Comparison of ENCODE assay signal across 18 mouse cellular contexts in the genomic region with DNA sequence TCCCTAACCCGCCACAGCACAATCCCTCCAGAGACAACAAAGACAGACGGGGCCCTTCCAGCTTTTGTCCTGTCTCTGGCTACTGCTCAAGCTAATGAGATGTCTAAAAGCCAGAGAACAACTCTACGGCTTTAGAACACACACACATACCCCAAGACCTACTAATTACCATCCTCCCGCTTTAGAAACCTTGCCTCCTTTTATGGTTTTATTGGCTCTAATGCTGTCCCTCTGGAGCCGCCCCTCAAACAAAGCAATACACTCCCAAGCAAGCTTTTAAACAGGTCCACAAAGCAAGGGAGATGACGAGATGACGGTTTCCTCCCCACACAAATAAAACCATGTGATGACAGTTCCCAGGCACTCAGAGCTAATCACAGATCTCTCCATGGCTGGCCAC. TPM values are rescaled to one million over a fixed set of nuclear protein-coding genes. Genes with fewer than 3 reads are reported as not detected.
A peak's percentile ranks its signal among the peaks of the same experiment; 100 is the strongest.
DNase-seq lines count a peak whose midpoint lies in the region; ATAC-seq and TF ChIP-seq lines count a peak whose summit lies in the region.
"Had no signal": no experiment of that assay in that cellular context is flagged by ENCODE, and none has a peak within 500 bp of the region (broad histone marks: within the 10 kb centered on the region; RNA-seq: fewer than 3 reads in every experiment).

No protein-coding gene starts in this region.

- no peak for TF ChIP-seq CTCF in hindbrain, postnatal 0 days (IDR thresholded peaks at IDR 0.05; ENCODE audit: low read depth)

- H3K9me3 ChIP-seq in hindbrain, embryonic 11.5 days (ENCODE audit: control insufficient read depth, low read length): no peaks in the 10 kb centered on the region
- H3K9me3 ChIP-seq in hindbrain, postnatal 0 days (ENCODE audit: low read length): no peaks in the 10 kb centered on the region
- H3K9me3 ChIP-seq in forebrain, embryonic 12.5 days: no peaks in the 10 kb centered on the region
- H3K9me3 ChIP-seq: limb, embryonic 15.5 days had no signal

- ATAC-seq in hindbrain, embryonic 11.5 days (ENCODE audit: low FRiP score): 0 out of 2 replicates have a peak, but pooled peaks have one; percentile 8
- no peak for ATAC-seq in hindbrain, postnatal 0 days
- ATAC-seq in forebrain, embryonic 12.5 days (ENCODE audit: low FRiP score): peak; percentile 27; the same call in 1 of the 2 replicates
- ATAC-seq: liver, postnatal 0 days had no signal

- H3K4me1 ChIP-seq in hindbrain, embryonic 11.5 days (replicated peaks; ENCODE audit: control insufficient read depth, insufficient read depth, low read length): peaks cover 21% of the 10 kb centered on the region
- no peaks in the 10 kb centered on the region for H3K4me1 ChIP-seq in hindbrain, postnatal 0 days (ENCODE audit: insufficient read depth, low read length)
- peaks cover 46% of the 10 kb centered on the region for H3K4me1 ChIP-seq in forebrain, embryonic 12.5 days

- peak; percentile 49 for DNase-seq in hindbrain, embryonic 11.5 days (ENCODE audit: low spot score)
- DNase-seq in hindbrain, postnatal 0 days (ENCODE audit: low spot score): no peak
- DNase-seq in embryo, embryonic 10 days (ENCODE audit: low spot score): peak; percentile 42
- peak; percentile 35 for DNase-seq in large intestine, adult 2 months (ENCODE audit: low read depth, low spot score)
- DNase-seq in lung, postnatal 25 days (ENCODE audit: low spot score): no peak
- DNase-seq in c-Kit-positive CD71-positive TER-119-positive erythroid progenitor cells, embryonic 14.5 days (ENCODE audit: low spot score): no peak
- no peak for DNase-seq in Muller cell, postnatal 12 days (ENCODE audit: inconsistent ontology term)
- DNase-seq: adrenal gland, postnatal 10 days; cerebellum, adult 2 months; gastrocnemius, postnatal 36 days; liver, postnatal 0 days; lung, postnatal 36 days; right cerebral cortex, adult 18-20 months; spleen, adult 18-20 months had no signal

- WGBS in hindbrain, embryonic 11.5 days: 30% methylated on average over 7 of the region's 7 CpGs
- 43% methylated on average over 7 of the region's 7 CpGs for WGBS in hindbrain, postnatal 0 days
- 13% methylated on average over 7 of the region's 7 CpGs for WGBS in forebrain, embryonic 12.5 days
- 42% methylated on average over 7 of the region's 7 CpGs for WGBS in large intestine, adult 2 months

- H3K4me2 ChIP-seq in hindbrain, embryonic 11.5 days (replicated peaks; ENCODE audit: low read depth, low read length): no peak overlapping the region
- no peak overlapping the region for H3K4me2 ChIP-seq in hindbrain, postnatal 0 days (ENCODE audit: low read depth, low read length)
- H3K4me2 ChIP-seq in forebrain, embryonic 12.5 days: no peak overlapping the region
- H3K4me2 ChIP-seq: limb, embryonic 15.5 days had no signal

- peak overlapping the region; percentile 91 for H3K27ac ChIP-seq in hindbrain, embryonic 11.5 days (ENCODE audit: low read depth, low read length)
- H3K27ac ChIP-seq in hindbrain, postnatal 0 days: no peak overlapping the region
- H3K27ac ChIP-seq in forebrain, embryonic 12.5 days: peak overlapping the region; percentile 63; the same call in 1 of the 2 replicates
- H3K27ac ChIP-seq: limb, embryonic 15.5 days had no signal

- no peak overlapping the region for H3K4me3 ChIP-seq in hindbrain, embryonic 11.5 days (ENCODE audit: low read depth, low read length)
- no peak overlapping the region for H3K4me3 ChIP-seq in hindbrain, postnatal 0 days (ENCODE audit: low read length)
- H3K4me3 ChIP-seq in forebrain, embryonic 12.5 days (replicated peaks): no peak overlapping the region
- H3K4me3 ChIP-seq: limb, embryonic 15.5 days had no signal

- H3K9ac ChIP-seq in hindbrain, embryonic 11.5 days (ENCODE audit: low read depth, low read length): peak overlapping the region; percentile 43; the same call in 1 of the 2 replicates
- H3K9ac ChIP-seq in hindbrain, postnatal 0 days (replicated peaks; ENCODE audit: low read length): no peak overlapping the region
- H3K9ac ChIP-seq in forebrain, embryonic 12.5 days: no peak overlapping the region
- H3K9ac ChIP-seq: limb, embryonic 15.5 days; liver, postnatal 0 days had no signal

- H3K36me3 ChIP-seq in hindbrain, embryonic 11.5 days (ENCODE audit: control insufficient read depth, insufficient read depth, low read length): 0 out of 2 replicates have a peak, but pooled peaks cover 2% of the 10 kb centered on the region
- H3K36me3 ChIP-seq in hindbrain, postnatal 0 days (ENCODE audit: insufficient read depth, low read length): peaks cover 31% of the 10 kb centered on the region
- H3K36me3 ChIP-seq in forebrain, embryonic 12.5 days (replicated peaks): peaks cover 48% of the 10 kb centered on the region

- no peaks in the 10 kb centered on the region for H3K27me3 ChIP-seq in hindbrain, embryonic 11.5 days (ENCODE audit: control insufficient read depth, insufficient read depth, low read length)
- H3K27me3 ChIP-seq in hindbrain, postnatal 0 days (ENCODE audit: insufficient read depth, low read length): no peaks in the 10 kb centered on the region
- H3K27me3 ChIP-seq in forebrain, embryonic 12.5 days: no peaks in the 10 kb centered on the region
- H3K27me3 ChIP-seq: limb, embryonic 15.5 days had no signal

RNA-seq across cellular contexts. Expression of a gene that starts 32.0 kb away (rescaled TPM):
- polyA plus RNA-seq in hindbrain, embryonic 11.5 days (2014; fragmentation: Nextera tagmentation; extraction: Ambion mirVana): 47.0 and 50.3 TPM in 2 replicates
- 25.0 and 45.6 TPM in 2 replicates for total RNA-seq in hindbrain, postnatal 0 days (2014; rRNA removed)
- 46.2 and 48.2 TPM in 2 replicates for polyA plus RNA-seq in hindbrain, postnatal 0 days (2015; fragmentation: Nextera tagmentation; extraction: Ambion mirVana)
- polyA plus RNA-seq in forebrain, embryonic 12.5 days (2016; fragmentation: Nextera tagmentation; extraction: Ambion mirVana): 49.0 and 52.1 TPM in 2 replicates
- 19.6 and 21.4 TPM in 2 replicates for polyA plus RNA-seq in large intestine, adult 2 months (2012; rRNA removed)

RNA-seq across cellular contexts. Expression of a gene that starts 35.5 kb away (rescaled TPM):
- 0.39 and 0.74 TPM in 2 replicates for polyA plus RNA-seq in hindbrain, embryonic 11.5 days (2014; fragmentation: Nextera tagmentation; extraction: Ambion mirVana)
- total RNA-seq in hindbrain, postnatal 0 days (2014; rRNA removed): 0.47 TPM in 1 of 2 replicates, not detected in the other
- polyA plus RNA-seq in hindbrain, postnatal 0 days (2015; fragmentation: Nextera tagmentation; extraction: Ambion mirVana): 0.33 and 0.58 TPM in 2 replicates
- polyA plus RNA-seq in forebrain, embryonic 12.5 days (2016; fragmentation: Nextera tagmentation; extraction: Ambion mirVana): 0.13 and 0.36 TPM in 2 replicates
- polyA plus RNA-seq in large intestine, adult 2 months (2012; rRNA removed): 15.6 and 19.7 TPM in 2 replicates
- total RNA-seq: gastrocnemius, postnatal 36 days; layer of hippocampus, postnatal 25 days; left cerebral cortex, postnatal 25 days had no signal

Comparison
In these comparisons a context has a peak if more than half of its experiments do, and no peak if none do; other contexts are left out.
1. DNase-seq: peak in hindbrain, embryonic 11.5 days (single experiment), embryo, embryonic 10 days (single experiment) and large intestine, adult 2 months (single experiment); none in hindbrain, postnatal 0 days (single experiment), lung, postnatal 25 days (single experiment), c-Kit-positive CD71-positive TER-119-positive erythroid progenitor cells, embryonic 14.5 days (single experiment) and Muller cell, postnatal 12 days (single experiment).